Mouse (Mus musculus) kidney, adult 2 months (tissue): ENCODE data around the gene Gnb1.

Source experiments
- CTCF ChIP-seq: fragments of 200-500 bp; conservative IDR thresholded peaks from 2 replicates; pipeline ENCODE4 v1.5.1; 2011; ENCODE audit warnings: low read depth, mild to moderate bottlenecking, control low read depth, low read length, moderate library complexity, mixed read lengths; ENCODE audit not compliant: insufficient read depth, insufficient read length
- POLR2A ChIP-seq: fragments of 200-500 bp; IDR thresholded peaks from one replicate; pipeline ENCODE4 v1.6.1; 2011; ENCODE audit warnings: low read depth, low read length, control low read depth

DNA sequence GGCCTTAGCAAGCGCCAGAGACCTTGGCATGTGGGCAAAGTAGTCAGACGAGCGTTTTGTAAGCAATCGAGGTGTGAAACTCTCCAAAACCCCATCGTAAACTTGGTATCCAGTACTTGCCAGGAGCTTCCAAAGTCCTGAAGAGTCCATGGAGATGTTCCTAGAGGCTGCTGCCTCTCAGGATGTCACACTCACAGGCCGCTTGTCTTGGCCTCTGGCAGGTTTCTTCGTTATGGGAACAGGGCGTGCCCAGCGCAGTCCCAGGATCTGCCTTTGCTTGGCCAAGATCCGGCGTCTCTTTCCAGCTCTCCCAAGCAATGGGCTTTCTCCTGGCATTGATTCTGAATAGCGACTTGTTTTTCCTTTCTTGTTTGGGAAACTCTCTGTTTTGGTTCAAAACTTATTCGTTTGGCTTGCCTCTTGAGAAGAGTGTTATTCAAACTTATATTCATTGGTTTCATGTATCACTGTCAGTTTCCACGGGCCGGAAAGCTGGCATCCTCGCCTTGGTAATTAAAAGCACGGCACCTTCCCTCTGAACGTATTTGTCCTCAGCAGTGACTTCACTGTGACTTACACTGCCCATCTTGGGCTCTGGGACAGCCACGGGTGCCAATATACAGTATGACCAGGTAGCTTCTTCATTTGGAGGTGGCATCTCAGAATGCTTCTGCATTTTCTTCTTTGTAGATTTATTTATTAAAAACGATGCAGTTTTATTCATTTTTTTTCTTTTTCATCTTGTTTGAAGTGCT lies 73.3 kb downstream of the Gnb1 start:
- TF ChIP-seq POLR2A (no peak), CTCF (0 out of 2 replicates have a peak, but pooled peaks have one; percentile 0)
